Mouse (Mus musculus): ENCODE data around the gene Pacs2.

- no peak for TF ChIP-seq CTCF (conservative IDR thresholded peaks at IDR 0.05; ENCODE audit: insufficient read depth, insufficient read length, low read depth, low read length)
- TF ChIP-seq POLR2A (IDR thresholded peaks at IDR 0.05; ENCODE audit: low read depth, low read length): no peak
Measured at GRCm38 (mm10) chr12:113106386-113106785, 92.1 kb downstream of the Pacs2 start.

Data from kidney, adult 2 months (tissue).